Mouse (Mus musculus) midbrain, embryonic 14.5 days (tissue): ENCODE results near the gene Gpr18. TPM values are rescaled to one million over a fixed set of nuclear protein-coding genes. Genes with fewer than 3 reads are reported as not detected.

Experiments
- ATAC-seq: fragments of 200-750 bp; cut with Nextera tagmentation; 2 replicates; pipeline ENCODE4 v1.8.0; 2017; ENCODE audit warnings: moderate number of reproducible peaks, moderate library complexity; ENCODE audit not compliant: low FRiP score, low TSS enrichment
- DNase-seq: peaks from one replicate; pipeline ENCODE4 v3.0.0-alpha.2; 2015
- H3K27ac ChIP-seq: fragments of 300-500 bp; sonication (generic); replicated peaks from 2 replicates; pipeline ENCODE4 v1.5.1; 2014; ENCODE audit warnings: mild to moderate bottlenecking, low read depth, low read length, moderate library complexity
- H3K27me3 ChIP-seq: fragments of 300-500 bp; sonication (generic); 2 replicates; pipeline ENCODE4 v1.6.1; 2014; ENCODE audit warnings: low read length, control low read depth, mixed read lengths; ENCODE audit not compliant: control insufficient read depth, insufficient read depth
- H3K36me3 ChIP-seq: fragments of 300-500 bp; sonication (generic); 2 replicates; pipeline ENCODE4 v1.6.1; 2014; ENCODE audit warnings: low read length, control low read depth; ENCODE audit not compliant: control insufficient read depth, insufficient read depth
- H3K4me1 ChIP-seq: fragments of 300-500 bp; sonication (generic); 2 replicates; pipeline ENCODE4 v1.6.1; 2014; ENCODE audit warnings: mild to moderate bottlenecking, antibody characterized with exemption, low read length, control low read depth; ENCODE audit not compliant: control insufficient read depth, insufficient read depth
- H3K4me2 ChIP-seq: fragments of 300-500 bp; sonication (generic); 2 replicates; pipeline ENCODE4 v1.6.1; 2014; ENCODE audit warnings: mild to moderate bottlenecking, low read length, moderate library complexity
- H3K4me3 ChIP-seq: fragments of 300-500 bp; sonication (generic); replicated peaks from 2 replicates; pipeline ENCODE4 v1.5.1; 2014; ENCODE audit warnings: low read depth, low read length
- H3K9ac ChIP-seq: fragments of 300-500 bp; sonication (generic); replicated peaks from 2 replicates; pipeline ENCODE4 v1.6.1; 2014; ENCODE audit warnings: mild to moderate bottlenecking, low read length, moderate library complexity
- H3K9me3 ChIP-seq: fragments of 300-500 bp; sonication (generic); 2 replicates; pipeline ENCODE4 v1.6.1; 2016; ENCODE audit warnings: low read length, control low read depth, mixed read lengths; ENCODE audit not compliant: control insufficient read depth
- WGBS: fragments of 180-500 bp; shearing (Covaris S2); extraction: QIAGEN DNeasy Blood & Tissue Kit; methylation state at CpG from one replicate; pipeline ENCODE4 v1.1.7; 2014; 5-methylcytosine and 5-hydroxymethylcytosine counted together
- polyA plus RNA-seq: library from polyadenylated mRNA; unstranded; fragments of >200 nt; fragmentation: Nextera tagmentation; extraction: Ambion mirVana; gene quantifications from 2 replicates; pipeline ENCODE4 v1.2.1, GENCODE M21; 2014

Gene Gpr18
- polyA plus RNA-seq, 1 experiment from 2014 or later: not detected

GRCm38 (mm10) chr14:121960031-121960430 lies 44.5 kb upstream of the Gpr18 start:
- DNase-seq (no peak), ATAC-seq (no peak)
- Histone ChIP-seq H3K27me3 (no peaks in the 10 kb centered on the region), H3K4me1 (no peaks in the 10 kb centered on the region), H3K36me3 (no peaks in the 10 kb centered on the region), H3K27ac (no peak overlapping the region), H3K9ac (no peak overlapping the region), H3K4me2 (no peak overlapping the region), H3K4me3 (no peak overlapping the region), H3K9me3 (no peaks in the 10 kb centered on the region)
- WGBS: 92% methylated on average over 4 of the region's 4 CpGs

- Histone ChIP-seq H3K9ac (no peak overlapping the region), H3K4me2 (no peak overlapping the region), H3K9me3 (no peaks in the 10 kb centered on the region), H3K27me3 (no peaks in the 10 kb centered on the region), H3K27ac (no peak overlapping the region), H3K4me1 (no peaks in the 10 kb centered on the region), H3K4me3 (no peak overlapping the region), H3K36me3 (0 out of 2 replicates have a peak, but pooled peaks cover 1% of the 10 kb centered on the region)
- ATAC-seq (no peak), DNase-seq (no peak)
- 93% methylated on average over 3 of the region's 3 CpGs for WGBS
These were observed 44.0 kb upstream of the Gpr18 start for GRCm38 (mm10) chr14:121959538-121959980.

- no peak for ATAC-seq
- Histone ChIP-seq H3K4me3 (no peak overlapping the region), H3K27me3 (no peaks in the 10 kb centered on the region), H3K9me3 (no peaks in the 10 kb centered on the region), H3K9ac (no peak overlapping the region), H3K4me1 (no peaks in the 10 kb centered on the region), H3K4me2 (no peak overlapping the region), H3K27ac (no peak overlapping the region), H3K36me3 (0 out of 2 replicates have a peak, but pooled peaks cover 4% of the 10 kb centered on the region)
- no peak for DNase-seq
- WGBS: 88% methylated on average over 10 of the region's 10 CpGs
These were observed 43.4 kb upstream of the Gpr18 start for GRCm38 (mm10) chr14:121958751-121959537.

GRCm38 (mm10) chr14:121958041-121958750 lies 42.6 kb upstream of the Gpr18 start:
- Histone ChIP-seq H3K4me3 (no peak overlapping the region), H3K27ac (no peak overlapping the region), H3K9me3 (no peaks in the 10 kb centered on the region), H3K36me3 (0 out of 2 replicates have a peak, but pooled peaks cover 4% of the 10 kb centered on the region), H3K27me3 (no peaks in the 10 kb centered on the region), H3K9ac (no peak overlapping the region), H3K4me2 (no peak overlapping the region), H3K4me1 (no peaks in the 10 kb centered on the region)
- no peak for DNase-seq
- 98% methylated on average over 3 of the region's 3 CpGs for WGBS
- no peak for ATAC-seq

GRCm38 (mm10) chr14:121957176-121957871 lies 41.7 kb upstream of the Gpr18 start:
- ATAC-seq (no peak), DNase-seq (no peak)
- Histone ChIP-seq H3K9me3 (no peaks in the 10 kb centered on the region), H3K9ac (no peak overlapping the region), H3K4me1 (no peaks in the 10 kb centered on the region), H3K36me3 (0 out of 2 replicates have a peak, but pooled peaks cover 4% of the 10 kb centered on the region), H3K4me2 (no peak overlapping the region), H3K4me3 (no peak overlapping the region), H3K27ac (no peak overlapping the region), H3K27me3 (no peaks in the 10 kb centered on the region)
- WGBS: 93% methylated on average over 10 of the region's 10 CpGs

- H3K9ac ChIP-seq: no peak overlapping the region
- ATAC-seq: no peak
- H3K4me1 ChIP-seq: no peaks in the 10 kb centered on the region
- no peaks in the 10 kb centered on the region for H3K9me3 ChIP-seq
- H3K27me3 ChIP-seq: no peaks in the 10 kb centered on the region
- H3K36me3 ChIP-seq: 0 out of 2 replicates have a peak, but pooled peaks cover 4% of the 10 kb centered on the region
- DNase-seq: no peak
- H3K4me2 ChIP-seq: no peak overlapping the region
- no peak overlapping the region for H3K27ac ChIP-seq
- H3K4me3 ChIP-seq: no peak overlapping the region
- 90% methylated on average over 5 of the region's 5 CpGs for WGBS
These were observed 40.7 kb upstream of the Gpr18 start for GRCm38 (mm10) chr14:121956291-121956690.

GRCm38 (mm10) chr14:121955176-121955795 lies 39.7 kb upstream of the Gpr18 start:
- Histone ChIP-seq H3K36me3 (0 out of 2 replicates have a peak, but pooled peaks cover 4% of the 10 kb centered on the region), H3K4me1 (no peaks in the 10 kb centered on the region), H3K9me3 (no peaks in the 10 kb centered on the region), H3K27ac (no peak overlapping the region), H3K9ac (no peak overlapping the region), H3K4me2 (no peak overlapping the region), H3K4me3 (no peak overlapping the region), H3K27me3 (no peaks in the 10 kb centered on the region)
- WGBS: 93% methylated on average over 5 of the region's 5 CpGs
- no peak for DNase-seq
- no peak for ATAC-seq

GRCm38 (mm10) chr14:121954608-121955007 lies 39.0 kb upstream of the Gpr18 start:
- Histone ChIP-seq H3K4me2 (no peak overlapping the region), H3K4me3 (no peak overlapping the region), H3K36me3 (0 out of 2 replicates have a peak, but pooled peaks cover 4% of the 10 kb centered on the region)

More at GRCm38 (mm10) chr14:121954608-121955007, 39.0 kb upstream of the Gpr18 start:
- DNase-seq (no peak), ATAC-seq (no peak)
- H3K9ac ChIP-seq: no peak overlapping the region
- 97% methylated on average over 12 of the region's 12 CpGs for WGBS
- no peaks in the 10 kb centered on the region for H3K27me3 ChIP-seq
- H3K4me1 ChIP-seq: no peaks in the 10 kb centered on the region
- H3K9me3 ChIP-seq: no peaks in the 10 kb centered on the region
- no peak overlapping the region for H3K27ac ChIP-seq
